Mouse (Mus musculus) lung, postnatal 0 days (tissue): Measurements from ENCODE around the gene Phka1. TPM values are rescaled to one million over a fixed set of nuclear protein-coding genes. Genes with fewer than 3 reads are reported as not detected.
"Not testable (repeated sequence)": the region's sequence is repeated elsewhere in the genome, so short reads cannot be mapped to it uniquely, and the experiment has no call there.

Experiments used
- ATAC-seq: fragments of 200-750 bp; cut with Nextera tagmentation; 2 replicates; pipeline ENCODE4 v1.8.0; 2017; ENCODE audit warnings: moderate library complexity
- DNase-seq: peaks from one replicate; pipeline ENCODE4 v3.0.0-alpha.2; 2016; ENCODE audit warnings: low spot score
- H3K27ac ChIP-seq: fragments of 300-500 bp; sonication (generic); 2 replicates; pipeline ENCODE4 v1.5.1; 2014; ENCODE audit warnings: antibody characterized with exemption, mild to moderate bottlenecking, low read length, mixed read lengths
- H3K27me3 ChIP-seq: fragments of 300-500 bp; sonication (generic); replicated peaks from 2 replicates; pipeline ENCODE4 v1.6.1; 2014; ENCODE audit warnings: low read length, mixed read lengths; ENCODE audit not compliant: insufficient read depth
- H3K36me3 ChIP-seq: fragments of 300-500 bp; sonication (generic); 2 replicates; pipeline ENCODE4 v1.6.1; 2014; ENCODE audit warnings: low read length, mixed read lengths; ENCODE audit not compliant: insufficient read depth
- H3K4me1 ChIP-seq: fragments of 300-500 bp; sonication (generic); 2 replicates; pipeline ENCODE4 v1.6.1; 2014; ENCODE audit warnings: antibody characterized with exemption, low read depth, low read length, mixed read lengths; ENCODE audit not compliant: insufficient read depth
- H3K4me2 ChIP-seq: fragments of 300-500 bp; sonication (generic); replicated peaks from 2 replicates; pipeline ENCODE4 v1.6.1; 2014; ENCODE audit warnings: low read depth, mild to moderate bottlenecking, low read length, moderate library complexity, mixed read lengths
- H3K4me3 ChIP-seq: fragments of 300-500 bp; sonication (generic); 2 replicates; pipeline ENCODE4 v1.5.1; 2014; ENCODE audit warnings: low read depth, low read length
- H3K9ac ChIP-seq: fragments of 300-500 bp; sonication (generic); replicated peaks from 2 replicates; pipeline ENCODE4 v1.6.1; 2014; ENCODE audit warnings: low read depth, mild to moderate bottlenecking
- H3K9me3 ChIP-seq: fragments of 300-500 bp; sonication (generic); 2 replicates; pipeline ENCODE4 v1.6.1; 2016; ENCODE audit warnings: low read length, mixed read lengths
- CTCF ChIP-seq: IDR thresholded peaks from 2 replicates; pipeline ENCODE4 v1.5.1; 2016; ENCODE audit warnings: antibody characterized with exemption, mild to moderate bottlenecking
- EP300 ChIP-seq: IDR thresholded peaks from 2 replicates; pipeline ENCODE4 v1.6.1; 2016; ENCODE audit warnings: antibody characterized with exemption, mild to moderate bottlenecking, control low read depth
- WGBS: fragments of 180-500 bp; shearing (Covaris S2); extraction: QIAGEN DNeasy Blood & Tissue Kit; methylation state at CpG from one replicate; pipeline ENCODE4 v1.1.7; 2014; 5-methylcytosine and 5-hydroxymethylcytosine counted together
- polyA plus RNA-seq: library from polyadenylated mRNA; unstranded; fragments of >200 nt; fragmentation: Nextera tagmentation; extraction: Ambion mirVana; gene quantifications from 2 replicates; pipeline ENCODE4 v1.2.1, GENCODE M21; 2015

Phka1 gene
- 4.5 and 5.6 TPM in 2 replicates for polyA plus RNA-seq

- Histone ChIP-seq H3K27me3 (no peaks in the 10 kb centered on the region), H3K36me3 (no peaks in the 10 kb centered on the region), H3K4me2 (peak within 1 kb of the TSS; percentile 59), H3K27ac (peak within 1 kb of the TSS; percentile 52), H3K4me3 (peak within 1 kb of the TSS; percentile 50), H3K4me1 (no peaks in the 10 kb centered on the region), H3K9ac (0 out of 2 replicates have a peak within 1 kb of the TSS, but pooled peaks have one; percentile 34), H3K9me3 (no peaks in the 10 kb centered on the region)
- WGBS: 9% methylated on average over 50 of the region's 60 CpGs
- TF ChIP-seq EP300 (no peak), CTCF (peak; percentile 24)
- DNase-seq (peak; percentile 77), ATAC-seq (peak; percentile 97)
Measured at GRCm38 (mm10) chrX:102643823-102644572, at the start of gene Phka1. TSS of gene Phka1 (minus strand) at chrX:102644246.

DNA sequence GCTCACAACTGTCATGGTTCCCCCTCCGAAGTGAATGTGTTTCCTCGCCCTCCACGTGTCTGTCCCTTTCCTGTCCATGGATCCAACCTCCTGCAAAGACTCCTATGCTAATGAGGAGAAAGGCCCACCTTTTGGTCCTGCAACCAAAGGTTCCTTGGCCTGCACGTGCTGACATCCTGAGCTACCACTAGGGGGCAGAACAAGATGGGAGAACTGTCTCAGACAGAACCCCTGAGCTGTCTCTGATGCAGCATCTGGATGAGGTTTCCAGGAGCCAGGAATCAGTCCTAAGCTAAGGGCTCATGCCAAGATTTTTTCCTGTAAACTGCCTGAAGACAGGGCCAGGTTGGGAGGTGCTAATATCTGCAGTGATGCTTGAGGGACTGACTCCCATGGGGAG is 45.2 kb upstream of the Phka1 start:
- DNase-seq: not testable (repeated sequence)

DNA sequence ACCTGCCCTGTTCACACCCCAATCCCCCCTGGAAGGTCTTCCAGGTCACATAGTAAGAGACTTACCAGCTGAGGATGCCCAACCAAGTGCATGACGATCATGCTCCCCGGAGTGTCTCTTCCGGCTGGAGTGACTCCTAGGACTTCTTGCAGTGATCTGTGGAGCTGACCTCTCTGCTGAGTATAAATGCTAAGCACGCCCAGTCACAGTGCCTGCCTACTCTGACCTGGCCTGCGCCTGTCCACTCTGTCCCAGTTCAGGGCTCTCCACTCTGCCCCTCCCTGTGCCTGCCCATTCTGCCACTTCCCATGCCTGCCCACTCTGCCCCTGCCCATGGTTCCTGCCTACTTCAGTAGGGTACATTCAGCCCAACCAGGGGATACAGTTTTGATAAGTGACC is 42.8 kb upstream of the Phka1 start, which contains the start of gene Gm3880:
TSS of gene Gm3880 (minus strand) at position 101 of the 400 bp plus-strand sequence.
- H3K9me3 ChIP-seq, H3K36me3 ChIP-seq, H3K9ac ChIP-seq, H3K27me3 ChIP-seq, H3K4me3 ChIP-seq, H3K4me1 ChIP-seq, H3K4me2 ChIP-seq, DNase-seq, ATAC-seq, H3K27ac ChIP-seq: not testable (repeated sequence)
- 87% methylated on average over 5 of the region's 5 CpGs for WGBS

More for the DNA sequence above, 45.2 kb upstream of the Phka1 start:
- not testable (repeated sequence) for H3K4me1 ChIP-seq, H3K9me3 ChIP-seq, H3K27ac ChIP-seq, ATAC-seq, H3K36me3 ChIP-seq, H3K4me3 ChIP-seq, H3K9ac ChIP-seq, H3K27me3 ChIP-seq, H3K4me2 ChIP-seq
- peak; percentile 61 for TF ChIP-seq CTCF
- 14% methylated on average over 4 of the region's 4 CpGs for WGBS

- H3K9ac ChIP-seq, H3K4me1 ChIP-seq, H3K4me2 ChIP-seq, ATAC-seq, H3K27me3 ChIP-seq, H3K9me3 ChIP-seq, H3K36me3 ChIP-seq, DNase-seq, H3K27ac ChIP-seq, H3K4me3 ChIP-seq: not testable (repeated sequence)
- 59% methylated on average over 3 of the region's 3 CpGs for WGBS
Measured at GRCm38 (mm10) chrX:102684706-102685105, 40.7 kb upstream of the Phka1 start.

GRCm38 (mm10) chrX:102666641-102667040 is 22.6 kb upstream of the Phka1 start:
- 64% methylated on average over 2 of the region's 2 CpGs for WGBS
- no peak for ATAC-seq
- no peak overlapping the region for H3K4me3 ChIP-seq
- DNase-seq: no peak
- TF ChIP-seq CTCF: no peak
- TF ChIP-seq EP300: no peak
- no peaks in the 10 kb centered on the region for H3K4me1 ChIP-seq
- no peaks in the 10 kb centered on the region for H3K36me3 ChIP-seq
- no peak overlapping the region for H3K4me2 ChIP-seq
- H3K27ac ChIP-seq: no peak overlapping the region
- no peaks in the 10 kb centered on the region for H3K9me3 ChIP-seq
- H3K27me3 ChIP-seq: no peaks in the 10 kb centered on the region
- no peak overlapping the region for H3K9ac ChIP-seq

- no peaks in the 10 kb centered on the region for H3K9me3 ChIP-seq
- H3K4me3 ChIP-seq: no peak overlapping the region
- TF ChIP-seq CTCF (peak; percentile 61), EP300 (no peak)
- DNase-seq (peak; percentile 21), ATAC-seq (no peak)
- H3K27ac ChIP-seq: no peak overlapping the region
- H3K4me1 ChIP-seq: no peaks in the 10 kb centered on the region
- no peak overlapping the region for H3K9ac ChIP-seq
- no peaks in the 10 kb centered on the region for H3K36me3 ChIP-seq
- 13% methylated on average over 3 of the region's 3 CpGs for WGBS
- no peaks in the 10 kb centered on the region for H3K27me3 ChIP-seq
- H3K4me2 ChIP-seq: no peak overlapping the region
Measured at GRCm38 (mm10) chrX:102660712-102661111, 16.7 kb upstream of the Phka1 start.

- Histone ChIP-seq H3K27me3 (no peaks in the 10 kb centered on the region), H3K4me3 (no peak overlapping the region), H3K9ac (no peak overlapping the region), H3K4me1 (no peaks in the 10 kb centered on the region), H3K4me2 (no peak overlapping the region), H3K36me3 (no peaks in the 10 kb centered on the region), H3K27ac (no peak overlapping the region), H3K9me3 (no peaks in the 10 kb centered on the region)
- TF ChIP-seq EP300 (no peak), CTCF (no peak)
- no peak for DNase-seq
- ATAC-seq: no peak
- WGBS: 92% methylated on average over 1 of the region's 1 CpGs
Measured at GRCm38 (mm10) chrX:102645691-102646090, 1.6 kb upstream of the Phka1 start.
